23 mouse cellular contexts compared by ENCODE assay signal in genomic region chr9:91048569-91048968, GRCm38 (mm10).
DNase-seq lines count a peak whose midpoint lies in the region; ATAC-seq and TF ChIP-seq lines count a peak whose summit lies in the region.
"Had no signal": no experiment of that assay in that cellular context is flagged by ENCODE, and none has a peak within 500 bp of the region (broad histone marks: within the 10 kb centered on the region; RNA-seq: fewer than 3 reads in every experiment).

No protein-coding gene starts in this region.

- H3K9ac ChIP-seq in hindbrain, embryonic 11.5 days (ENCODE audit: low read depth, low read length) = no peak overlapping the region
- no peak overlapping the region for H3K9ac ChIP-seq in intestine, embryonic 16.5 days (ENCODE audit: low read depth, low read length)
- H3K9ac ChIP-seq: embryonic facial prominence, embryonic 15.5 days; forebrain, postnatal 0 days; hindbrain, embryonic 14.5 days; intestine, embryonic 15.5 days had no signal

- no peak overlapping the region for H3K4me3 ChIP-seq in hindbrain, embryonic 10.5 days
- no peak overlapping the region for H3K4me3 ChIP-seq in hindbrain, embryonic 11.5 days (ENCODE audit: low read depth, low read length)
- no peak overlapping the region for H3K4me3 ChIP-seq in left cerebral cortex, adult 2 months
- no peak overlapping the region for H3K4me3 ChIP-seq in E14TG2a.4 (replicated peaks; ENCODE audit: low read length)
- no peak overlapping the region for H3K4me3 ChIP-seq in intestine, embryonic 16.5 days (ENCODE audit: low read length)
- H3K4me3 ChIP-seq: embryonic facial prominence, embryonic 15.5 days; forebrain, embryonic 10.5 days; heart, embryonic 10.5 days; intestine, embryonic 15.5 days had no signal

- no peaks in the 10 kb centered on the region for H3K36me3 ChIP-seq in hindbrain, embryonic 10.5 days
- no peaks in the 10 kb centered on the region for H3K36me3 ChIP-seq in hindbrain, embryonic 11.5 days (ENCODE audit: control insufficient read depth, insufficient read depth, low read length)
- no peaks in the 10 kb centered on the region for H3K36me3 ChIP-seq in E14TG2a.4 (ENCODE audit: insufficient read depth, low read length)
- H3K36me3 ChIP-seq in intestine, embryonic 16.5 days (ENCODE audit: control insufficient read depth, insufficient read depth, low read length) = no peaks in the 10 kb centered on the region
- H3K36me3 ChIP-seq: embryonic facial prominence, embryonic 15.5 days; forebrain, embryonic 10.5 days; G1E; heart, embryonic 10.5 days; intestine, embryonic 15.5 days had no signal

- peak; percentile 15 for DNase-seq in hindbrain, embryonic 10.5 days (ENCODE audit: low spot score)
- DNase-seq in hindbrain, embryonic 11.5 days (ENCODE audit: low spot score) = no peak
- DNase-seq in left cerebral cortex, adult 2 months (ENCODE audit: extremely low spot score in 1 of 2, low spot score in 2 of 2) = no peak
- DNase-seq in left cerebral cortex, adult 8-10 months (ENCODE audit: low spot score in 2 of 2) = no peak
- peak; percentile 20 for DNase-seq in ZHBTc4 (ENCODE audit: low read depth, low spot score)
- DNase-seq in left cerebral cortex, postnatal 36 days (ENCODE audit: low spot score in 2 of 2) = no peak
- DNase-seq: adrenal gland, adult 2 months; cerebellum, adult 9-11 months; embryo, embryonic 11 days; forebrain, postnatal 0 days; lung, adult 2 months; lung, postnatal 4 days; retina, postnatal 1 day; thymus, postnatal 25 days had no signal

- no peaks in the 10 kb centered on the region for H3K27me3 ChIP-seq in hindbrain, embryonic 10.5 days (ENCODE audit: insufficient read depth, poor library complexity, severe bottlenecking)
- H3K27me3 ChIP-seq in hindbrain, embryonic 11.5 days (ENCODE audit: control insufficient read depth, insufficient read depth, low read length) = no peaks in the 10 kb centered on the region
- no peaks in the 10 kb centered on the region for H3K27me3 ChIP-seq in E14TG2a.4 (ENCODE audit: insufficient read depth, low read length)
- no peaks in the 10 kb centered on the region for H3K27me3 ChIP-seq in intestine, embryonic 16.5 days (replicated peaks; ENCODE audit: control insufficient read depth, insufficient read depth, low read length)
- H3K27me3 ChIP-seq: embryonic facial prominence, embryonic 15.5 days; intestine, embryonic 15.5 days had no signal

- TF ChIP-seq CTCF in left cerebral cortex, adult 2 months (IDR thresholded peaks at IDR 0.05) = peak; percentile 1
- peak; percentile 35; the same call in 1 of the 2 replicates for TF ChIP-seq CTCF in E14TG2a.4 (conservative IDR thresholded peaks at IDR 0.05; ENCODE audit: low read length)

- no peak for ATAC-seq in hindbrain, embryonic 11.5 days (ENCODE audit: low FRiP score)
- ATAC-seq in intestine, embryonic 16.5 days = no peak
- ATAC-seq: forebrain, postnatal 0 days; intestine, embryonic 15.5 days had no signal

- H3K27ac ChIP-seq in hindbrain, embryonic 10.5 days = no peak overlapping the region
- H3K27ac ChIP-seq in hindbrain, embryonic 11.5 days (ENCODE audit: low read depth, low read length) = no peak overlapping the region
- no peak overlapping the region for H3K27ac ChIP-seq in left cerebral cortex, adult 2 months
- H3K27ac ChIP-seq in intestine, embryonic 16.5 days (ENCODE audit: low read length) = no peak overlapping the region
- H3K27ac ChIP-seq: embryonic facial prominence, embryonic 15.5 days; forebrain, embryonic 10.5 days; heart, embryonic 10.5 days; hindbrain, embryonic 14.5 days; intestine, embryonic 15.5 days had no signal

- intact Hi-C loops in left cerebral cortex, adult 2 months (cut with DNase I) = no loop called here
- intact Hi-C loops in left cerebral cortex, postnatal 36 days (cut with DNase I) = no loop called here

- H3K4me1 ChIP-seq in hindbrain, embryonic 10.5 days (replicated peaks) = no peaks in the 10 kb centered on the region
- H3K4me1 ChIP-seq in hindbrain, embryonic 11.5 days (replicated peaks; ENCODE audit: control insufficient read depth, insufficient read depth, low read length) = no peaks in the 10 kb centered on the region
- H3K4me1 ChIP-seq in E14TG2a.4 (replicated peaks; ENCODE audit: low read depth, low read length) = no peaks in the 10 kb centered on the region
- no peaks in the 10 kb centered on the region for H3K4me1 ChIP-seq in intestine, embryonic 16.5 days (ENCODE audit: control insufficient read depth, insufficient read depth, low read length)
- H3K4me1 ChIP-seq: embryonic facial prominence, embryonic 15.5 days; heart, embryonic 10.5 days; intestine, embryonic 15.5 days had no signal

- WGBS in hindbrain, embryonic 10.5 days = 40% methylated on average over 2 of the region's 2 CpGs
- WGBS in hindbrain, embryonic 11.5 days = 37% methylated on average over 2 of the region's 2 CpGs
- WGBS in intestine, embryonic 16.5 days = 31% methylated on average over 2 of the region's 2 CpGs

- no peaks in the 10 kb centered on the region for H3K9me3 ChIP-seq in hindbrain, embryonic 10.5 days
- no peaks in the 10 kb centered on the region for H3K9me3 ChIP-seq in hindbrain, embryonic 11.5 days (ENCODE audit: control insufficient read depth, low read length)
- H3K9me3 ChIP-seq in E14TG2a.4 (ENCODE audit: low read length) = no peaks in the 10 kb centered on the region
- no peaks in the 10 kb centered on the region for H3K9me3 ChIP-seq in intestine, embryonic 16.5 days (ENCODE audit: control insufficient read depth, low read length)
- H3K9me3 ChIP-seq: embryonic facial prominence, embryonic 15.5 days; forebrain, embryonic 10.5 days; G1E; heart, embryonic 10.5 days; intestine, embryonic 15.5 days had no signal

- no peak overlapping the region for H3K4me2 ChIP-seq in hindbrain, embryonic 11.5 days (replicated peaks; ENCODE audit: low read depth, low read length)
- H3K4me2 ChIP-seq in intestine, embryonic 16.5 days (ENCODE audit: low read depth, low read length) = no peak overlapping the region
- H3K4me2 ChIP-seq: embryonic facial prominence, embryonic 15.5 days; hindbrain, embryonic 14.5 days; intestine, embryonic 15.5 days; liver, embryonic 11.5 days had no signal

Comparison
In these comparisons a context has a peak if more than half of its experiments do, and no peak if none do; other contexts are left out.
1. DNase-seq: peak in hindbrain, embryonic 10.5 days (single experiment) and ZHBTc4 (single experiment); none in hindbrain, embryonic 11.5 days (single experiment), left cerebral cortex, adult 2 months (0 of 2), left cerebral cortex, adult 8-10 months (0 of 2) and left cerebral cortex, postnatal 36 days (0 of 2).